Mouse (Mus musculus) heart, embryonic 11.5 days (tissue): ENCODE results near the gene Acmsd. TPM values are rescaled to one million over a fixed set of nuclear protein-coding genes. Genes with fewer than 3 reads are reported as not detected.
A peak's percentile ranks its signal among the peaks of the same experiment; 100 is the strongest.

Source experiments
- ATAC-seq: fragments of 200-750 bp; cut with Nextera tagmentation; replicated peaks from 2 replicates; pipeline ENCODE4 v1.8.0; 2017; ENCODE audit warnings: moderate library complexity; ENCODE audit not compliant: insufficient number of reproducible peaks, low FRiP score, low TSS enrichment
- H3K27ac ChIP-seq: fragments of 300-500 bp; sonication (generic); 2 replicates; pipeline ENCODE4 v1.5.1; 2014; ENCODE audit warnings: mild to moderate bottlenecking, low read depth, low read length
- H3K27me3 ChIP-seq: fragments of 300-500 bp; sonication (generic); 2 replicates; pipeline ENCODE4 v1.6.1; 2014; ENCODE audit warnings: mild to moderate bottlenecking, low read length, mixed read lengths; ENCODE audit not compliant: control insufficient read depth, insufficient read depth
- H3K36me3 ChIP-seq: fragments of 300-500 bp; sonication (generic); 2 replicates; pipeline ENCODE4 v1.6.1; 2014; ENCODE audit warnings: mild to moderate bottlenecking, low read length, moderate library complexity, mixed read lengths; ENCODE audit not compliant: control insufficient read depth, insufficient read depth
- H3K4me1 ChIP-seq: fragments of 300-500 bp; sonication (generic); 2 replicates; pipeline ENCODE4 v1.6.1; 2014; ENCODE audit warnings: low read length; ENCODE audit not compliant: control insufficient read depth, insufficient read depth
- H3K4me2 ChIP-seq: fragments of 300-500 bp; sonication (generic); 2 replicates; pipeline ENCODE4 v1.6.1; 2014; ENCODE audit warnings: mild to moderate bottlenecking, moderate library complexity
- H3K4me3 ChIP-seq: fragments of 300-500 bp; sonication (generic); 2 replicates; pipeline ENCODE4 v1.5.1; 2014; ENCODE audit warnings: low read depth, low read length
- H3K9ac ChIP-seq: fragments of 300-500 bp; sonication (generic); 2 replicates; pipeline ENCODE4 v1.6.1; 2014; ENCODE audit warnings: mild to moderate bottlenecking, low read depth, low read length, moderate library complexity
- H3K9me3 ChIP-seq: fragments of 300-500 bp; sonication (generic); replicated peaks from 2 replicates; pipeline ENCODE4 v1.6.1; 2016; ENCODE audit warnings: low read length; ENCODE audit not compliant: control insufficient read depth
- WGBS: fragments of 180-500 bp; shearing (Covaris S2); extraction: QIAGEN DNeasy Blood & Tissue Kit; methylation state at CpG from one replicate; pipeline ENCODE4 v1.1.7; 2014; ENCODE audit not compliant: insufficient replicate concordance; 5-methylcytosine and 5-hydroxymethylcytosine counted together
- polyA plus RNA-seq: library from polyadenylated mRNA; unstranded; fragments of >200 nt; fragmentation: Nextera tagmentation; extraction: Ambion mirVana; gene quantifications from 2 replicates; pipeline ENCODE4 v1.2.1, GENCODE M21; 2014

Gene Acmsd
- polyA plus RNA-seq, 1 experiment from 2014 or later, result 0.86 TPM

GRCm38 (mm10) chr1:127808671-127809070, 79.5 kb downstream of the Acmsd start:
- H3K9me3 ChIP-seq, result no peaks in the 10 kb centered on the region
- H3K4me3 ChIP-seq, result no peak overlapping the region
- no peak overlapping the region for H3K9ac ChIP-seq
- peaks cover 2% of the 10 kb centered on the region for H3K36me3 ChIP-seq
- 96% methylated on average over 7 of the region's 7 CpGs for WGBS
- no peaks in the 10 kb centered on the region for H3K27me3 ChIP-seq
- no peak for ATAC-seq
- H3K27ac ChIP-seq, result no peak overlapping the region
- no peaks in the 10 kb centered on the region; the same call in 1 of the 2 replicates for H3K4me1 ChIP-seq
- H3K4me2 ChIP-seq, result no peak overlapping the region

GRCm38 (mm10) chr1:127812929-127813328, 83.7 kb downstream of the Acmsd start:
- 0 out of 2 replicates have a peak, but pooled peaks have one; percentile 22 for ATAC-seq
- Histone ChIP-seq H3K9me3 (no peaks in the 10 kb centered on the region), H3K9ac (no peak overlapping the region), H3K27me3 (no peaks in the 10 kb centered on the region), H3K27ac (no peak overlapping the region), H3K4me2 (no peak overlapping the region), H3K4me3 (no peak overlapping the region), H3K36me3 (no peaks in the 10 kb centered on the region), H3K4me1 (no peaks in the 10 kb centered on the region; the same call in 1 of the 2 replicates)
- WGBS, result 47% methylated on average over 7 of the region's 7 CpGs

- ATAC-seq, result no peak
- no peaks in the 10 kb centered on the region for H3K36me3 ChIP-seq
- 82% methylated on average over 6 of the region's 6 CpGs for WGBS
- H3K27ac ChIP-seq, result no peak overlapping the region
- H3K4me2 ChIP-seq, result no peak overlapping the region
- no peaks in the 10 kb centered on the region for H3K9me3 ChIP-seq
- H3K9ac ChIP-seq, result no peak overlapping the region
- no peaks in the 10 kb centered on the region; the same call in 1 of the 2 replicates for H3K4me1 ChIP-seq
- H3K27me3 ChIP-seq, result no peaks in the 10 kb centered on the region
- no peak overlapping the region for H3K4me3 ChIP-seq
Measured at GRCm38 (mm10) chr1:127816381-127816780, 87.2 kb downstream of the Acmsd start.

Other genes starting within 250 kb of the Acmsd start
- gene Tmem163, start 49.9 kb upstream of the Acmsd start, polyA plus RNA-seq, result 30.5 and 32.0 TPM in 2 replicates
- gene Ccnt2, start 44.8 kb downstream of the Acmsd start, polyA plus RNA-seq, result 66.7 and 73.2 TPM in 2 replicates
- not detected in 2 replicates for gene Map3k19, start 125.6 kb downstream of the Acmsd start, polyA plus RNA-seq
- gene Rab3gap1, start 139.4 kb downstream of the Acmsd start, polyA plus RNA-seq, result 25.8 and 28.0 TPM in 2 replicates